Mouse (Mus musculus) embryonic fibroblast, embryonic 13.5 days (primary cell): ENCODE data around the gene Ly86.

Source experiments
- CTCF ChIP-seq: IDR thresholded peaks from 2 replicates; pipeline ENCODE4 v1.5.1; 2011; ENCODE audit warnings: mild to moderate bottlenecking, control low read depth, low read length, moderate library complexity, borderline replicate concordance; ENCODE audit not compliant: insufficient read depth
- POLR2A ChIP-seq: IDR thresholded peaks from 2 replicates; pipeline ENCODE4 v1.6.1; 2011; ENCODE audit warnings: low read depth, mild to moderate bottlenecking, control low read depth, low read length, moderate library complexity

DNA sequence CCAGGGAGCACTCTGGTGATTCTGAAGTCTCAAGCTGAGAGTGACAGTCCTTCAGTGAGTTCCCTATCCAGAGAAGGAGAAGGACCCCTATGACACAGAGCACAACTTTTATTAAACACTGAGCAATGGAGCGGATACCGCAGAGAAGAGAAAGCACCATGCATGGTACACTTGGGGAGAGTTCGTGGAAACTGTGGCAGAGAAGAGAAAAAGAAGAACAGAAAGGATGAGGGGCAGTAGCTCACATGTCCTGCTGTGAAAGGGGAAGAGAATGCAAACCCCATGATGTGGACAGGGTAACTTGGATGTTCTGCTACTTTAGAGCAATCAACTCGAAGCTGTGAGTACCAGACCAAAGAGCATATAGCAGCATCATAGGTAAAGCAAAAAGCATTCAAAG is 14.0 kb upstream of the Ly86 start:
- TF ChIP-seq CTCF (no peak), POLR2A (no peak)
